Mouse (Mus musculus) brain, adult 2 months (tissue): ENCODE results near the gene Supv3l1.

Source experiments
- DNase-seq: peaks from one replicate; pipeline ENCODE4 v3.0.0; 2011; ENCODE audit warnings: low read depth, low spot score

Supv3l1 gene

DNA sequence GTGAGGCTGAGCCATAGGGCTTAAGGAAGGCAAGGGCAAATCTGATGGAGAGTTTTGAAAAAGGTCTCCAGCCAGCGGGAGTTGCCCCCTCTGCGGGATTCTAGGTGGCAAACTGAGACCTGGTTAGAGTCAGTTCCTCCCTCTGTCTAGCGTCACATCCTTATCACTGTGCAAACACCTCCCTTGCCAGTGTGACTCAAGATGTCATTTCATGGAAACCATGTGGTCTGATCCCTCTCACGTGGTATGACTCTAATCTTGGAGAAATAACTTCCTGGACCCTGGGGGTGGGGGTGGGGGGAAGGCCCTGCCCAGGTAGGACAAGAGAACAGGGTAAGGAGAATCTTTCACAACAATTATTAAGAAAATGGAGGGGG lies 35.9 kb downstream of the Supv3l1 start:
- peak; percentile 14 for DNase-seq

- no peak for DNase-seq
Measured at GRCm38 (mm10) chr10:62412906-62413605, 36.5 kb downstream of the Supv3l1 start.

- peak; percentile 75 for DNase-seq
Measured at GRCm38 (mm10) chr10:62411431-62412410, 37.8 kb downstream of the Supv3l1 start.

DNA sequence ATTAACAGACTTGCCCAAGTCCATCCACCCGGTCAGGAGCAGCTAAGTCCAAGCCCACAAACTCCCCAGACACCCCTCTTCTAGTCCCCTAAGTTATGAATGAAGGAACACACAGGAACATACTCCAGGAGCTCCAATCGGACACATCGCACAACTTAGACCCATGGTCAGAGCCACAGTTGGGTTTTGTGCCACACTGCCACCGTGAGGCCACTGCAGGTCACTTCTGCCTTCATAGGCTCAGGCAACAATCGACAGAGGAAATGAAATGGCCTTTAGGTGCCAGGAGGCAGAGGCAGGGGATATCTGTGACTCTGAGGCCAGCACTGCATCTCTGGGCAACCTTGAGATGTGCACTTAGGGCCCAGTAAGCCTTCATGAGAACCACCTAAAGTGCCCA lies 38.6 kb downstream of the Supv3l1 start:
- DNase-seq: peak; percentile 90

DNA sequence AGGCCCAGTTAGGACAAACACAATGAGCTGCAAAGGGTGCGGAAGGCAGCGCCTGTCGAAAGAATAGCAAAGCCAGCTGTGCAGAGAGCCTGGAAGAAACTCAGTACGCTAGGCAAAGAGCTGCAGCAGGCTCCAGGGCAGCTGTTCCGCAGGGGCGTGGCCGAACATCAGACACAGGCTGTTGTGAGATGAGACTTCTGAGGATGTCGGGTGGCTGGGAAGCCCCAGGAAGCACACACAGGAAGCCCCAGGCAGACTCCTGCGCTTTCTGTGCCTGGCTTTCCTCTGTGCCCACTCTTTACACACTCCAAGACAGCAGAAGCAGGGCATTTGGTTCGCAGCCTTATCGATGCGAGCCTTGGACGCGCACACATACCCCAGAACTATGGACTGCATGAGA lies 44.6 kb downstream of the Supv3l1 start:
- peak; percentile 33 for DNase-seq

GRCm38 (mm10) chr10:62401641-62402111 lies 47.9 kb downstream of the Supv3l1 start:
- peak; percentile 52 for DNase-seq

- DNase-seq: no peak
Measured at GRCm38 (mm10) chr10:62383011-62383410, 66.5 kb downstream of the Supv3l1 start.

DNA sequence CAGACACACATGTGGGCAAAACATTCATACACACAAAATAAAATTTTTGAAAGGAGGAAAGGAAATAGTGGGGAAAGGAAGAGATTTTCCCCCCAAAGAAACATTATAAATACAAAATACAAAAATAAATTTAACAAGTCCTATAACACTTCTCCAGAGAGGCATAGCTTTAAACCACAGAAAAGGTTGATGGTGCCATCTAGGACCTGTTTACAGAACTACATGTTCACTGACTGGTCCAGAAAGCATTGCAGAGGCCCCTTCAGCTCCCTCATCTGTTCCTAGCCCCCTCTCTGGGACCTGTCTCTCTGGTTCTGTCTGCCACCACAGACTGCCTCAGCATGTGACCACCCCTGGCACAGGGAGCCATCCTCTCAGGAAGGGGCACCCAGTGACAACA lies 68.6 kb downstream of the Supv3l1 start:
- DNase-seq: peak; percentile 35

DNA sequence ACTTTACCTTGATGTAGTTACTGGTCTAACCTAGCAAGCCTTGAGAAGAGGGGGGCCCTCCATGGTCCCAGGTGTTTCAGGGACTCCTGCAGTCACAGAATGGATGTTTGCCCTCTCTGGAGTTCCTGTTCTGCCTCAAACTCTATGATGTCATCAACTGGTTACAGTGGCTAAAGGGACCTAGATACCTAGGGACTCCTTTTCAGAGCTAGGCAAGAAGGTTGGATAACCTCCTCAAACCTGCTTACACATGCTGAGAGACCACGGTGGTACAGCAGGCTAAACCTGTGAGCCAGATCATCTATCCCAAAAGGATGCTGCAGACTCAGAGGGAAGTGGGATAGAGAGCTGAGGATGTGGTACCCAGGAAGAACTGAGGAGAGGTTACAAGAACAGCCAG lies 69.7 kb downstream of the Supv3l1 start, which contains the start of gene Hk1:
Hk1 (minus strand) TSS at position 101 of the 400 bp plus-strand sequence.
- no peak for DNase-seq
